Mouse (Mus musculus) spleen, adult 2 months (tissue): ENCODE measurements around the gene Pam.

Source experiments
- CTCF ChIP-seq: fragments of 200-500 bp; IDR thresholded peaks from 2 replicates; pipeline ENCODE4 v1.5.1; 2011; ENCODE audit warnings: mild to moderate bottlenecking, inconsistent platforms; ENCODE audit not compliant: insufficient read depth, insufficient read length, insufficient replicate concordance; ENCODE audit errors: extremely low read depth
- POLR2A ChIP-seq: fragments of 200-500 bp; IDR thresholded peaks from 2 replicates; pipeline ENCODE4 v1.6.1; 2011; ENCODE audit warnings: low read depth, low read length, inconsistent platforms

- TF ChIP-seq CTCF, result no peak
- TF ChIP-seq POLR2A, result no peak
These were observed 134.8 kb downstream of the Pam start for GRCm38 (mm10) chr1:97960681-97961080.
